Comparison of ENCODE assay signal across 14 mouse cellular contexts in genomic region chr17:67561802-67562201, GRCm38 (mm10).
DNase-seq lines count a peak whose midpoint lies in the region; ATAC-seq lines count a peak whose summit lies in the region.
"Had no signal": no experiment of that assay in that cellular context is flagged by ENCODE, and none has a peak within 500 bp of the region (broad histone marks: within the 10 kb centered on the region; RNA-seq: fewer than 3 reads in every experiment).

No protein-coding gene starts in this region.

- no peak overlapping the region for H3K9ac ChIP-seq in kidney, embryonic 15.5 days
- no peak overlapping the region for H3K9ac ChIP-seq in intestine, embryonic 15.5 days
- H3K9ac ChIP-seq: limb, embryonic 12.5 days; neural tube, embryonic 15.5 days had no signal

- no peaks in the 10 kb centered on the region for H3K9me3 ChIP-seq in kidney, embryonic 15.5 days (replicated peaks)
- no peaks in the 10 kb centered on the region for H3K9me3 ChIP-seq in intestine, embryonic 15.5 days
- H3K9me3 ChIP-seq: limb, embryonic 12.5 days; neural tube, embryonic 15.5 days had no signal

- no peaks in the 10 kb centered on the region for H3K27me3 ChIP-seq in kidney, embryonic 15.5 days
- H3K27me3 ChIP-seq in intestine, embryonic 15.5 days (replicated peaks) = no peaks in the 10 kb centered on the region
- H3K27me3 ChIP-seq: limb, embryonic 12.5 days; neural tube, embryonic 15.5 days had no signal

- peak; percentile 54 for DNase-seq in kidney, adult 11 months
- DNase-seq in heart, adult 9 months (ENCODE audit: low spot score in 2 of 2) = peak; percentile 52 to 69
- DNase-seq in kidney, adult 9 months = peak; percentile 62
- peak; percentile 54 for DNase-seq in lung, postnatal 10 days
- DNase-seq in cerebellum, adult 9-10 months = no peak
- DNase-seq: thymus, postnatal 4 days had no signal

- no peak overlapping the region for H3K27ac ChIP-seq in kidney, embryonic 15.5 days
- no peak overlapping the region for H3K27ac ChIP-seq in intestine, embryonic 15.5 days
- H3K27ac ChIP-seq: limb, embryonic 12.5 days; neural tube, embryonic 15.5 days had no signal

- WGBS in kidney, embryonic 15.5 days = 56% methylated on average over 4 of the region's 4 CpGs
- 58% methylated on average over 4 of the region's 4 CpGs for WGBS in intestine, embryonic 15.5 days

- no peak overlapping the region for H3K4me2 ChIP-seq in kidney, embryonic 15.5 days
- no peak overlapping the region for H3K4me2 ChIP-seq in intestine, embryonic 15.5 days (replicated peaks)
- H3K4me2 ChIP-seq: limb, embryonic 12.5 days; neural tube, embryonic 15.5 days had no signal

- no peaks in the 10 kb centered on the region for H3K36me3 ChIP-seq in kidney, embryonic 15.5 days
- H3K36me3 ChIP-seq in intestine, embryonic 15.5 days = no peaks in the 10 kb centered on the region
- H3K36me3 ChIP-seq: limb, embryonic 12.5 days; neural tube, embryonic 15.5 days had no signal

- no peak overlapping the region for H3K4me3 ChIP-seq in kidney, embryonic 15.5 days (replicated peaks)
- no peak overlapping the region for H3K4me3 ChIP-seq in intestine, embryonic 15.5 days (replicated peaks)
- H3K4me3 ChIP-seq: limb, embryonic 12.5 days; neural tube, embryonic 15.5 days had no signal

- ATAC-seq in kidney, embryonic 15.5 days (replicated peaks; ENCODE audit: low FRiP score) = no peak
- ATAC-seq in intestine, embryonic 15.5 days = no peak
- ATAC-seq: activated CD4-positive, CD25-positive, alpha-beta regulatory T cell, adult 4 months; CD4-positive, CD25-positive, alpha-beta regulatory T cell, adult 4 months; forebrain, embryonic 14.5 days; midbrain, embryonic 16.5 days had no signal

- 0 out of 2 replicates have a peak, but pooled peaks cover 2% of the 10 kb centered on the region for H3K4me1 ChIP-seq in kidney, embryonic 15.5 days
- H3K4me1 ChIP-seq in intestine, embryonic 15.5 days (replicated peaks) = no peaks in the 10 kb centered on the region
- H3K4me1 ChIP-seq: neural tube, embryonic 15.5 days had no signal
